Mouse (Mus musculus) forebrain, embryonic 16.5 days (tissue): ENCODE data around the gene Bbs9. TPM values are rescaled to one million over a fixed set of nuclear protein-coding genes. Genes with fewer than 3 reads are reported as not detected.

Experiments used
- ATAC-seq: fragments of 200-750 bp; cut with Nextera tagmentation; 2 replicates; pipeline ENCODE4 v1.8.0; 2017; ENCODE audit warnings: mild to moderate bottlenecking, moderate library complexity
- H3K27ac ChIP-seq: fragments of 300-500 bp; sonication (generic); 2 replicates; pipeline ENCODE4 v1.5.1; 2014; ENCODE audit warnings: low read length, control low read depth
- H3K27me3 ChIP-seq: fragments of 300-500 bp; sonication (generic); replicated peaks from 2 replicates; pipeline ENCODE4 v1.6.1; 2014; ENCODE audit warnings: low read length; ENCODE audit not compliant: control insufficient read depth, insufficient read depth
- H3K36me3 ChIP-seq: fragments of 300-500 bp; sonication (generic); 2 replicates; pipeline ENCODE4 v1.6.1; 2014; ENCODE audit not compliant: control insufficient read depth, insufficient read depth
- H3K4me1 ChIP-seq: fragments of 300-500 bp; sonication (generic); replicated peaks from 2 replicates; pipeline ENCODE4 v1.6.1; 2014; ENCODE audit warnings: low read length; ENCODE audit not compliant: control insufficient read depth, insufficient read depth
- H3K4me2 ChIP-seq: fragments of 300-500 bp; sonication (generic); 2 replicates; pipeline ENCODE4 v1.6.1; 2014; ENCODE audit warnings: mild to moderate bottlenecking, low read length, control low read depth
- H3K4me3 ChIP-seq: fragments of 300-500 bp; sonication (generic); replicated peaks from 2 replicates; pipeline ENCODE4 v1.5.1; 2014; ENCODE audit warnings: mild to moderate bottlenecking, low read length, control low read depth
- H3K9ac ChIP-seq: fragments of 300-500 bp; sonication (generic); replicated peaks from 2 replicates; pipeline ENCODE4 v1.6.1; 2014; ENCODE audit warnings: low read depth, low read length, control low read depth
- H3K9me3 ChIP-seq: fragments of 300-500 bp; sonication (generic); 2 replicates; pipeline ENCODE4 v1.6.1; 2016; ENCODE audit warnings: low read length; ENCODE audit not compliant: control insufficient read depth
- WGBS: fragments of 180-500 bp; shearing (Covaris S2); extraction: QIAGEN DNeasy Blood & Tissue Kit; methylation state at CpG from one replicate; pipeline ENCODE4 v1.1.7; 2014; 5-methylcytosine and 5-hydroxymethylcytosine counted together
- polyA plus RNA-seq: library from polyadenylated mRNA; unstranded; fragments of >200 nt; fragmentation: Nextera tagmentation; extraction: Ambion mirVana; gene quantifications from 2 replicates; pipeline ENCODE4 v1.2.1, GENCODE M21; 2015

The Bbs9 gene
- polyA plus RNA-seq, 1 experiment from 2014 or later, result 20.2 TPM

DNA sequence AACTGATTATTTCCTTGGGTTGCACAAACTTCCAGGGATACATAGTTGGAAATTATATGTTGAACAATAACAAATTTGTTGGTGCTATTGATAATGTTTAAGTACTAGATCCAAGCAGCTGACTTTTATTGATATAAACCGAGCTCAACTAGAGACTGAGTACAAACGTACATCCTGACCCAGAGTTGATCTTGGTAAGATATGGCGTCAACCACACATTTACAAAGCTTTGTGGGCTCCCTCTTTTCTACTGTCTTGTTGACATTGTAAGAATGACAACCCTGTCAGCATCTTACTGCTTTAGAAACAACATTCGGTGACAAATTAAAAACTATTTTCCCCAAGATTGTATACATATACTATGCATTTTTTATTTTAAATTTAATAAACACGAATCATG lies 181.7 kb downstream of the Bbs9 start:
- no peaks in the 10 kb centered on the region for H3K4me1 ChIP-seq
- no peak overlapping the region for H3K4me3 ChIP-seq
- H3K27me3 ChIP-seq, result no peaks in the 10 kb centered on the region
- no peaks in the 10 kb centered on the region for H3K36me3 ChIP-seq
- H3K27ac ChIP-seq, result no peak overlapping the region
- H3K9me3 ChIP-seq, result no peaks in the 10 kb centered on the region
- no peak for ATAC-seq
- no peak overlapping the region for H3K4me2 ChIP-seq
- 93% methylated on average over 5 of the region's 5 CpGs for WGBS
- H3K9ac ChIP-seq, result no peak overlapping the region

DNA sequence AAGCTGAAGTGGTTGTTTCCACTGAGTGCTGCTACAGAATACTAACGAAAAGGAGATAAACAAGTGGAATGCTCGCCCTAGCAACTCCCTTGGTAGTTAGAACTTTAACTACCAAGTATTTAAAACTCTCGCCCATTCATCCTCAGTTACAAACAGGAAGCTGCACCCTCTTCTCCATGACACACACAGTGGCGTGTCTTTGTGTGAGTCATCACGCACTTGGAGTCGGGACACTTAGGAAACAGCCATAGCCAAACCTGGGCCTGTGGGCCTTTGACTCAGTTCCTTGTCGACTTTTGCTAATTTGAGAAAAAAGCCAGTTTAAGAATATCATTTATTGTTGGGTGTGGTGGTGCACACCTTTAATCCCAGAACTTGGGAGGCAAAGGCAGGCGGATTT lies 189.6 kb downstream of the Bbs9 start:
- H3K4me2 ChIP-seq, result no peak overlapping the region
- H3K4me1 ChIP-seq, result no peaks in the 10 kb centered on the region
- no peak overlapping the region for H3K9ac ChIP-seq
- no peak overlapping the region for H3K4me3 ChIP-seq
- ATAC-seq, result no peak
- no peak overlapping the region for H3K27ac ChIP-seq
- WGBS, result 89% methylated on average over 8 of the region's 8 CpGs
- no peaks in the 10 kb centered on the region for H3K9me3 ChIP-seq
- H3K36me3 ChIP-seq, result no peaks in the 10 kb centered on the region
- no peaks in the 10 kb centered on the region for H3K27me3 ChIP-seq

GRCm38 (mm10) chr9:22672937-22673336 lies 197.4 kb downstream of the Bbs9 start:
- no peak overlapping the region for H3K4me2 ChIP-seq
- ATAC-seq, result no peak
- WGBS, result 91% methylated on average over 2 of the region's 2 CpGs

DNA sequence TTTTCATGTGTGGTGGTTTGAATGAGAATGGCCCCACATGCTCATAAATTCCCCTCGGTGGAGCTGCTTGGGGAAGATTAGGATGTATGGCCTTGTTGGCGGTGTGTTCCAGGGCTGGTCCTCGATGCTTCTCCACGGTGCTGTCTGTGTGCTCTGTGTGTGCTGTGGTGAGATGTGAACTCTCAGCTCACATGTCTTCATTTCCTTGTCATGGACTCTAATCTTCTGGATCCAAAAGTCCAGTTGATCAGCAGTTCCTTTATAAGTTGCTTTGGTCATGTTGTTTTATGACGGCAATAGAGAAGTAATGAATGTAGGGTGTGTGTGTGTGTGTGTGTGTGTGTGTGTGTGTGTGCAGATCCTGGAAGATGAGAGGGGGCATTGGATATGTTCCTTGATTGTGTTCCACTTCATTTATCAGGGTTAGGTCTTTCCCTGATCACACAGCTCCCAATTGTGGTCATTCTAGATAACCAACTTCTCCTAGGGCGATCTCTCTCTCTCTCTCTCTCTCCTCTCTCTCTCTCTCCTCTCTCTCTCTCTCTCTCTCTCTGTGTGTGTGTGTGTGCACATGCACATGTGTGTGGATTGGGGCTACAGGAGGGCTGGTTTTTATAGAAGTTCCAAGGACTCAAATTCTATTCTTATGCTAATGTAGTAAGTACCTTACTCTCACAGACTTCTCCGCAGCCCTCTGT lies 201.8 kb downstream of the Bbs9 start:
- 90% methylated on average over 7 of the region's 7 CpGs for WGBS
- peaks cover 4% of the 10 kb centered on the region; the same call in 1 of the 2 replicates for H3K4me1 ChIP-seq
- H3K4me3 ChIP-seq, result no peak overlapping the region
- no peak overlapping the region for H3K4me2 ChIP-seq
- no peaks in the 10 kb centered on the region for H3K9me3 ChIP-seq
- no peak overlapping the region for H3K9ac ChIP-seq
- H3K27me3 ChIP-seq, result no peaks in the 10 kb centered on the region
- no peak for ATAC-seq
- no peak overlapping the region for H3K27ac ChIP-seq
- H3K36me3 ChIP-seq, result no peaks in the 10 kb centered on the region

More at GRCm38 (mm10) chr9:22672937-22673336, 197.4 kb downstream of the Bbs9 start:
- Histone ChIP-seq H3K36me3 (no peaks in the 10 kb centered on the region), H3K4me1 (peaks cover 2% of the 10 kb centered on the region; the same call in 1 of the 2 replicates), H3K9me3 (no peaks in the 10 kb centered on the region), H3K27me3 (no peaks in the 10 kb centered on the region), H3K4me3 (no peak overlapping the region), H3K9ac (no peak overlapping the region), H3K27ac (no peak overlapping the region)

DNA sequence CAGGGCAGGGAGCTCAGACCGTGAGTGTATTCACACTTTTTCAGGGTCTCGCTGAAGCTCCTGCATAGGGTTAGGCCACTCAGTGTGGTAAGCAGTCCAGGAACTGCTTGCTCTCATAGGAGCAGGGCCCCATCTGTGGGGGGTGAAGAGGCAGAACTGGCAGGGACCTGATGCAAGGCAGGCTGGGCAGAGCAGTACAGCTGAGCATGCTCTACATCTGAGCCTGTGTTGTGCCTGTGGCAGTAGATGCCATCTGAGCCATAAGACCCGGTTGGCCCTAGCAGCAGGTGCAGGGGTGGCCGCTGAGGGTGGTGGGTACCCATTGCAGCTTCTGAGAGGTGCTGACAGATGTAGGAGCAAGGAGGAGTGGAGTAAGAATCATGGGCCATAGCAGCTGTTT lies 202.5 kb downstream of the Bbs9 start:
- Histone ChIP-seq H3K27ac (no peak overlapping the region), H3K9ac (no peak overlapping the region), H3K36me3 (no peaks in the 10 kb centered on the region), H3K27me3 (no peaks in the 10 kb centered on the region), H3K4me3 (no peak overlapping the region), H3K4me1 (peaks cover 4% of the 10 kb centered on the region; the same call in 1 of the 2 replicates), H3K9me3 (no peaks in the 10 kb centered on the region), H3K4me2 (no peak overlapping the region)
- ATAC-seq, result peak; percentile 50; the same call in 1 of the 2 replicates
- 65% methylated on average over 4 of the region's 4 CpGs for WGBS

- no peak overlapping the region for H3K9ac ChIP-seq
- ATAC-seq, result peak; percentile 69
These were observed 203.0 kb downstream of the Bbs9 start for GRCm38 (mm10) chr9:22678496-22678895.

GRCm38 (mm10) chr9:22679485-22679884 lies 204.0 kb downstream of the Bbs9 start:
- Histone ChIP-seq H3K9ac (no peak overlapping the region), H3K4me2 (no peak overlapping the region), H3K9me3 (no peaks in the 10 kb centered on the region), H3K27ac (no peak overlapping the region), H3K36me3 (no peaks in the 10 kb centered on the region), H3K27me3 (no peaks in the 10 kb centered on the region), H3K4me3 (no peak overlapping the region), H3K4me1 (peaks cover 4% of the 10 kb centered on the region; the same call in 1 of the 2 replicates)
- ATAC-seq, result no peak
- 91% methylated on average over 4 of the region's 4 CpGs for whole genome bisulfite sequencing

More at GRCm38 (mm10) chr9:22678496-22678895, 203.0 kb downstream of the Bbs9 start:
- WGBS, result 47% methylated on average over 4 of the region's 4 CpGs
- Histone ChIP-seq H3K27me3 (no peaks in the 10 kb centered on the region), H3K27ac (no peak overlapping the region), H3K9me3 (no peaks in the 10 kb centered on the region), H3K4me2 (no peak overlapping the region), H3K4me3 (no peak overlapping the region), H3K36me3 (no peaks in the 10 kb centered on the region), H3K4me1 (peaks cover 4% of the 10 kb centered on the region; the same call in 1 of the 2 replicates)

DNA sequence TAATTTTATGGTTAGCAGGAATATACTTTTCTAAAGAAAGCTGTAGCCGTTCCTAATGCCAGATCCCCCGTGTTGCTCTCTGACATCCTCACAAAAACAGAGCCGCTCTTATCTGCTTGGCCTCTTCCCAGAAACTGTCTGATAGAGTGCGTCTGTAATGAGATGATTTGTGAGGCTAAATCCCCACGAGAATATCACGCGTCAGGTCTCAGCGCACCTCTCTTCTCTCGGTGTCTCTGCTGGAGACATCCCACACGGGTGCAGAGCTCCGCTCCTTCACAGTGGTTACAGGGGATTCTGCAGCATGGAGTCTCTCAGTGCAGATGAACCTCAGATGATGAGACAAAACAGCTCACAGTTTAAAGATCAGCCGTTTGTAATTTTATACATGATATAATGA lies 204.5 kb downstream of the Bbs9 start:
- Histone ChIP-seq H3K4me1 (peaks cover 4% of the 10 kb centered on the region; the same call in 1 of the 2 replicates), H3K36me3 (no peaks in the 10 kb centered on the region), H3K9ac (no peak overlapping the region), H3K9me3 (no peaks in the 10 kb centered on the region), H3K27me3 (no peaks in the 10 kb centered on the region), H3K4me3 (no peak overlapping the region), H3K4me2 (no peak overlapping the region), H3K27ac (no peak overlapping the region)
- WGBS, result 66% methylated on average over 12 of the region's 12 CpGs
- no peak for ATAC-seq

DNA sequence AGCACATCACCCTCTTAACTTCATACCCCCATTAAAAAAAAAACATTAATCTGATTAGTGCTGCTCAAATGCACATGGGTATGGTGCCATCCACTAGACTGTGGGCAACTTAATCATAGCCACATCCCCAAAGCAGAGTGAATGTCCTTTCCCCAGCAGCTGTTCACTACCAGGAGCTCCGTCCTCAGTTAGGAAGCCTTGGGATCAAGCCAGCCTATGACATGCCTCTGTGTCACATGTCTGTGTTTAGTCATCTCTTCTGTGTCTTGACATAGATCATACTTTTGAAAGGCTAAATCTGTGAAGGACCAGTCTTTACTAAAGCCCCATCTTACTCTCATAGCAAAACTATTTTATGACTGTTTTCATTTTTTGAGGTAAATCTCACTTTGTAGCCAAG lies 205.0 kb downstream of the Bbs9 start:
- peaks cover 4% of the 10 kb centered on the region; the same call in 1 of the 2 replicates for H3K4me1 ChIP-seq
- no peaks in the 10 kb centered on the region for H3K27me3 ChIP-seq
- ATAC-seq, result no peak
- no peaks in the 10 kb centered on the region for H3K36me3 ChIP-seq
- H3K27ac ChIP-seq, result no peak overlapping the region
- no peak overlapping the region for H3K4me3 ChIP-seq
- H3K9ac ChIP-seq, result no peak overlapping the region
- H3K4me2 ChIP-seq, result no peak overlapping the region
- 54% methylated on average over 1 of the region's 1 CpGs for WGBS
- H3K9me3 ChIP-seq, result no peaks in the 10 kb centered on the region
